Mouse (Mus musculus) thymus, postnatal 0 days (tissue): ENCODE measurements at regions not wholly inside any gene's neighbourhood (a gene's known extent, or its start where the extent isn't known, plus 50 kb on each side); places are given as distances from the start of the nearest gene placed in this dataset.

Experiments
- DNase-seq: peaks from one replicate; pipeline ENCODE4 v3.0.0-alpha.2; 2015; ENCODE audit warnings: low spot score

DNA sequence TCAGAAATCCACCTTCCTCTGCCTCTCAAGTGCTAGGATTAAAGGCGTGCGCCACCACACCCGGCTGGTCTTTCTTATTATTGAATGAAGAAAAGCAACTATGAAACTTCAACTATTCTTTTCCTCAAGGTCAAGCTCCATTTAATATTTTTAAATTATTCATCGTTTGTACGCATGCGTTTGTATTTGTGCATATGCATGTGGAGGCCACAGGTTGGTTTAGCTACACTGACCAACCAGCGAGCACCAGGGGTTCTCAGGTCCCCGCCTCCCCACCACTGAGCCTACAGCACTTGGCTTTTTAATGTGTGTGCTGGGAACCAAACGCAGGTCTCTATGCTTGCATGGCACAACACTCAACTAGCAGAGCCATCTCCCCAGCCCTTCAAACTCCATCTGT lies 51.0 kb upstream of the Tmem252 start:
- no peak for DNase-seq

DNA sequence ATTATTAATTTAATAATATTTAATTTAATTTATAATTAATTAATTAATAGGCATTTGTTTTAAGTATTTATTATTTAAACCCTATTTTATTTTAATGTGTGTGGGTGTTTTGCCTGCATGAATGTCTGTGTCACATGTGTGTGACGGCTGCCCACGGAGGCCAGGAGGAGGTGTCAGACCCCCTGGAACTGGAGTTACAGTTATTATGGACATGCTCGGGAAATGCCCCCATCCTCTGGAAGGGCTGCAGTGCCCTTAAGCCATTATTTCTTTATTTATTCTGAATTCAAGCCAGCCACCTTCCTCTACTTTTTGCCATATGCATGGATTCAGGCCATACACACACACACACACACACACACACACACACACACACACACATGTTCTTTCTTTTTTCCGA lies 51.5 kb upstream of the Tmem252 start:
- no peak for DNase-seq

DNA sequence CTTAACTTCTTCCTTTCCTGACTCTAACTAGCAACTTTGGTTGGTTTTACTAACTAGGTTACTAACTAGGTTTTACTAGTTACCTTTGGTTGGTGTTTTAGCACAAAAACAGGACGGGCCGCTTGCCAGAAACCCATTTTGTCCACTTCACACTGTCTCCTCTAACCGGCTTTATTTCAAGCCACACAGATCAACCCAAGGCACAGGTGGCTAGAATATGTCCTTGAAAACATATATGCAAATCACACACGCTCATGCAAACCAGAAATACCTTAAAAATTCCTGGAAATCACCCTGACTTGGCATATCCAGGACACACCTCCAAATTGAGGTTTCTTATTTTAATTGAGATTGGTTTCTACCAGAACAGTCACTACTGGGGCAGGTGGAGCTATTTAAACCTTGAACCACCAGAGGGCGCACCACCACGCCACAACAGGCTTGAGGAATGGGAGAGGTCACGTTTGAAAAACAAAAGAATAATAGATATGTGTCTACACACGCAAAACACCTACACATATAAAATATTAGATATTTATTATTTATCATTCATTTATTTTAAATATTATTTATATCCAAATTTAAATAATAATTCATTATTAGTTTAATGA lies 52.1 kb upstream of the Tmem252 start:
- peak; percentile 68 for DNase-seq

DNA sequence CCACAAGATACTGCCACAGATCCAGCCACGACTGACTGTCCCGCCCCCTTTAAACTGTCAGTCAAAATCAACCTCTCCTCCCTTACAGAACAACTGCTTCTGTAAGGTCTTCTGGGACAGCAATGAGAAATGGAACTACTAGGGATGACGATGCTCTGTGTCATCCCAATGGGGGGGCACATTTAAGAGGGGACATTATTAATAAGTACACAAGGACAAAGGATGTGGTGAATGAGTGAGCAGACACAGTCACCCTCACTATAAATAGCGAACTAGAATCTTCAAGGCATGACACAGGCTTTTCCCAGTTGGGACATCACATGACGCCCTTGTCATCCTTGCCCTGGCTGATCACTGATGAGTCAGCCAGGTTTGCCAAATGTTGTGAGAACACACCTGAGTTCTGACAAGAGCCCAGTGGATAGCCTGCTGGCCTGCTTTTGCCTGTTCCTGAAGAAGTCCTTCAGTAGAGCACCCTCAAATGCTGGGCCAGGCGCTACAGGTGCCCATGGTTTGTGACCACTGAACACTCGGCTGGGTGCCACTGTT lies 58.0 kb upstream of the Tmem252 start:
- DNase-seq: no peak

DNA sequence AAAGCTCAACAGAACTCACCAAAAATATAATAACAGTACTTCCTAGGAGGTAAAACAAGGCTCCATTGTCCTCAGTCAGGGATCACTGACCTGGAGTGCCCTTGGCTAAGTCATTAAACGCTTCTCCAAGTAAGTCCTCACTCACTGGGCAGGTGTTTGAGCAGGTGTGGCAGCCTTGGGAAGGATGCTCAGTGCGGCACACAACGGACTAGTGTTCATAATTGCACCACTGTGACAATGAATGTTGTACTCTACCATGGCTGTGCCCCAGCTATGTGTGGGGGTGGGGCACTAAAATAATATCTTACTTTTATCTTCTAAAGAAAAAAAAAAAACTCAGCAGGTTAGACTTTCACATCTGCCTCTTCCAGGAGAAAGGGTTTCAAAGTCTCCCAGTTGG lies 52.2 kb upstream of the Pip5k1b start:
- no peak for DNase-seq

DNA sequence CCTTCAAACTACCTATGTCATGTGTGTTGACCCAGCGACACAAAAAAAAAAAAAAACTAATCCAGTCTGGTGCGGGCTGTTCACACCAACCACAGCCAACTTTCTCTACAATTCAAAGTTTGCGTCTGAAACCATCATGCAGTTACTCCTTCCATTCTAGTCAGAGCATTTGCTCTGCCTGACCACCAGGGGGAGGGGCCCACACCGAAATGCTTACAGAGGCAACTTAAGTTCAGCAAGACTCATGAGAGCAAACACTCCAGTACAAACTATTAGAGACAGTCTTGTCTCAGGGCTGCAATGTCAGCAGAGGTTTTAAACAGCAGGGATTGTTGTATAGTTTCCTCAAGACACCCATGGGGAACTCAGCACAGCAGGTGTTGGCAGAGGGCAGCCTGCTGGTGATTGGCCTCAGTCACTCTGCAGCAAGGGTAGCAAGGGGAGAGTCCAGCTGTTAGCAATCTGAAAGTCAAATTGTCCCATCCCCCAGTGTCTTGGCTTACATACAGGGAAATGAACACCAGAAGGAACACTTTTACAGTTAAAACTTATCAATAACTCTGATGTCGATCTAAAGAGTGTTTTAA lies 50.8 kb upstream of the Pip5k1b start:
- DNase-seq: peak; percentile 21
